Mouse (Mus musculus): ENCODE data around the gene Syde2. TPM values are rescaled to one million over a fixed set of nuclear protein-coding genes. Genes with fewer than 3 reads are reported as not detected.

Syde2 gene
- total and polyA plus RNA-seq, 3 experiments: 0.10 to 0.30 TPM; not detected in 1

DNA sequence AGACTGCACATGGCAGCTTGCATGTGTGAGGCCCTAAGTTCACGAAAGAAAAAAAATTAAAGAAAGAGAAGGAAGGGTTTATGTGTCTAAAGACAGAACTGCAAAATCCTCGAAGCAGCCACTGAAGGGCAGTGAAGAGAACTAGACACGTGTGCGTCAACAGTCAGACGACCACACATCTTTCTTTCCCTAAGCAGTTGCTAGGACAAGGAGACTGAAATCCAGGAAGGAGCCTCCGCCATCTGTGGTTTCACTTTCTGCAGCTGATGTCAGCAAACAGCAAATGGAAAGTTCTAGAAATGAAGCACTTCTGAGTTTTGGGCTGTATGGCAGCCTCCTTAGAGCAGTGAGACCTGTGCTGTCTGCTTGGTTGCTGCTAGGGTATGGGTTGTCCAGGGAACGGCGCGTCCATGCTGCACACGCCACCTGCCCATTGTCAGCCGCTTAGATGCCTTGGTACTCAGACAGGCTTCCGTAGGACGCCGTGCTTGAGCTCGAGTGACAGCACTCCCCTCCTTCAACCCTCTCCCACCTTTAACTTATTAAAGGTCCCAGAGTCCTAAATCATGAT, 71.8 kb downstream of the Syde2 start (continued):
- TF ChIP-seq ZNF384 (IDR thresholded peaks at IDR 0.05; ENCODE audit: low read depth, low read length) (peak; percentile 59), ELF1 (IDR thresholded peaks at IDR 0.05; ENCODE audit: low read depth, low read length) (peak; percentile 56), GABPA (IDR thresholded peaks at IDR 0.05; ENCODE audit: insufficient replicate concordance, low read depth, low read length) (no peak)

DNA sequence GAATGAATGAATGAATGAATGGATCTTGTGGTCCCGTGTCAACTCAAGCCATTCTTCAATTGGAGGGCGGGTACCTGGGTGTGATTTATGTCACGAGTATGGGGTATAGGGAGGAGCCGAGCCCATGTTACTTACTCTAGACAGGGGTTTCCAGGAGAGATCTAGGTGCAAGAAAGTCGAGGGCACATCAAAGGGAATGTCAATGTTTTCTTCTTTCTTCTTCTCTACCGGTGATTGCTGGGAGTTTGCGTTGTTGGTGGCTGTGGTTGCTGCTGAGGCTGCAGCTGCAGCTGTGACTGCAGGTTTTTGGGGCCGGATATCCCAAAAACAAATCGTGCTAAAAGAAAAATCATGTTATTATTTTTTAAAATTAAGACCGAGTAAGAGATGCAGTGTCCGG, 75.5 kb downstream of the Syde2 start:
- no peak for TF ChIP-seq KAT2A (IDR thresholded peaks at IDR 0.05; ENCODE audit: insufficient replicate concordance, low read length)
- H3K4me1 ChIP-seq (ENCODE audit: control insufficient read depth in 1 of 2, insufficient read depth in 2 of 2): peaks cover 2 to 15% of the 10 kb centered on the region in 2 experiments
- dilution Hi-C loops (cut with MboI; ENCODE audit: extremely low pct_ligation_motif_present, extremely low pct_unique_long_range_greater_than_20kb, low sequenced_read_pairs): no loop called here
- no peaks in the 10 kb centered on the region for H3K36me3 ChIP-seq (replicated peaks in 1 of 2; ENCODE audit: control insufficient read depth in 1 of 2, insufficient read depth in 1 of 2, low read length in 1 of 2)
- no peak overlapping the region for H3K27ac ChIP-seq (ENCODE audit: insufficient read depth, low read depth)
- in situ Hi-C loops (cut with MboI; ENCODE audit: low pct_ligation_motif_present, low pct_unique_long_range_greater_than_20kb, low sequenced_read_pairs): loop anchor here (10.0 kb wide), 1 partner anchor 52 kb away; the partner anchor contains the start of gene Mcoln3
- H3K27me3 ChIP-seq (replicated peaks): no peaks in the 10 kb centered on the region
- DNase-seq (ENCODE audit: extremely low read depth): no peak
- H3K9ac ChIP-seq (ENCODE audit: insufficient read depth, low read depth): no peak overlapping the region
- no peak overlapping the region for H3K4me3 ChIP-seq (replicated peaks in 1 of 3; ENCODE audit: low read depth in 2 of 3, low read length in 2 of 3, poor library complexity in 1 of 3)
- H3K4me2 ChIP-seq (ENCODE audit: insufficient read depth, low read depth, poor library complexity, severe bottlenecking): no peak overlapping the region
- H3K9me3 ChIP-seq (replicated peaks; ENCODE audit: low read length): no peaks in the 10 kb centered on the region
- no peaks in the 10 kb centered on the region for H3K79me2 ChIP-seq (replicated peaks; ENCODE audit: control insufficient read depth, extremely low read depth, insufficient read depth, poor library complexity, severe bottlenecking)

DNA sequence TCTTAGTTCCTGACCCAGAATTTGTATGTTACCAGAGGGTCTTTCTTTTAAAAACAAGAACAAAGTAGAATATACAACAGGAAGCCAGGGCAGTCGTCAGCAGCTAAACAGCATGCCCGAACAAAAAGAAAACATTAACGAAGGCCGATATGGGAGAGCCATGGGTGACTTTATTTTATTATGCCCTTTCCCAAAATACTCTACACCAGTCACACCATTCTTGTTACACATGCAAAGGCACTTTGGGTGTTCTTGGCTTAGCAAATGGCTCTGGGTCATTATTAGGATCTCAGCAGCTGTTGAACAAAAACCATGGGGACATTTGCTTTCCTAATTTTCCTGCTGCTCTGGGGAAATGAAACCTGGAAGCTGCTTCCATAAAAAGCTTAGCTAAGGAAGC, 81.6 kb downstream of the Syde2 start:
- H3K36me3 ChIP-seq (replicated peaks in 1 of 2; ENCODE audit: control insufficient read depth in 1 of 2, insufficient read depth in 1 of 2, low read length in 1 of 2): no peaks in the 10 kb centered on the region
- TF ChIP-seq CTCF (conservative IDR thresholded peaks at IDR 0.05 in 1 of 2, IDR thresholded peaks at IDR 0.05 in 1 of 2; ENCODE audit: low read depth in 2 of 2, low read length in 2 of 2) (no peak), NRF1 (IDR thresholded peaks at IDR 0.05; ENCODE audit: low read depth, low read length) (no peak), MAX (IDR thresholded peaks at IDR 0.05; ENCODE audit: low read length) (no peak), EP300 (IDR thresholded peaks at IDR 0.05; ENCODE audit: low read length) (no peak), NELFE (IDR thresholded peaks at IDR 0.05; ENCODE audit: low read depth, low read length) (no peak), SMC3 (IDR thresholded peaks at IDR 0.05; ENCODE audit: low read depth, low read length) (no peak), E2F4 (IDR thresholded peaks at IDR 0.05; ENCODE audit: insufficient replicate concordance, low read depth, low read length) (no peak), PAX5 (IDR thresholded peaks at IDR 0.05; ENCODE audit: low read length) (no peak), BHLHE40 (IDR thresholded peaks at IDR 0.05; ENCODE audit: low read depth, low read length) (no peak), MAFK (IDR thresholded peaks at IDR 0.05; ENCODE audit: insufficient replicate concordance, low read length) (no peak), ZMIZ1 (IDR thresholded peaks at IDR 0.05; ENCODE audit: low read depth, low read length) (no peak), SIN3A (IDR thresholded peaks at IDR 0.05; ENCODE audit: low read length) (no peak), ZNF384 (IDR thresholded peaks at IDR 0.05; ENCODE audit: low read depth, low read length) (no peak), ZC3H11A (IDR thresholded peaks at IDR 0.05; ENCODE audit: low read depth, low read length) (no peak)
- no peak overlapping the region for H3K27ac ChIP-seq (ENCODE audit: insufficient read depth, low read depth)
- H3K79me2 ChIP-seq (replicated peaks; ENCODE audit: control insufficient read depth, extremely low read depth, insufficient read depth, poor library complexity, severe bottlenecking): no peaks in the 10 kb centered on the region
- no peak overlapping the region for H3K4me3 ChIP-seq (replicated peaks in 1 of 3; ENCODE audit: low read depth in 2 of 3, low read length in 2 of 3, poor library complexity in 1 of 3)
- dilution Hi-C loops (cut with MboI; ENCODE audit: extremely low pct_ligation_motif_present, extremely low pct_unique_long_range_greater_than_20kb, low sequenced_read_pairs) (no loop called here), in situ Hi-C loops (cut with MboI; ENCODE audit: low pct_ligation_motif_present, low pct_unique_long_range_greater_than_20kb, low sequenced_read_pairs) (loop anchor here (10.0 kb wide), 1 partner anchor 46 kb away; the partner anchor contains the start of gene Mcoln3)
- H3K9ac ChIP-seq (ENCODE audit: insufficient read depth, low read depth): no peak overlapping the region
- no peak for DNase-seq (ENCODE audit: extremely low read depth)
- no peaks in the 10 kb centered on the region for H3K27me3 ChIP-seq (replicated peaks)
- no peak overlapping the region for H3K4me2 ChIP-seq (ENCODE audit: insufficient read depth, low read depth, poor library complexity, severe bottlenecking)
- H3K4me1 ChIP-seq (ENCODE audit: control insufficient read depth in 1 of 2, insufficient read depth in 2 of 2): peaks cover 0 to 7% of the 10 kb centered on the region in 2 experiments; a peak in 1 of 4 replicates
- no peaks in the 10 kb centered on the region for H3K9me3 ChIP-seq (replicated peaks; ENCODE audit: low read length)

Other genes with a start within 250 kb of the Syde2 start
- gene Ddah1, start 229.2 kb upstream of the Syde2 start, total RNA-seq (2012; rRNA removed): not detected in 2 replicates
- not detected in 2 replicates for gene Ddah1, start 229.2 kb upstream of the Syde2 start, total RNA-seq (2014; rRNA removed)
- not detected in 2 replicates for gene Ddah1, start 229.2 kb upstream of the Syde2 start, polyA plus RNA-seq (2012; ENCODE audit: insufficient read length, low read depth)
- 68.8 and 73.6 TPM in 2 replicates for gene Bcl10, start 65.1 kb upstream of the Syde2 start, total RNA-seq (2012; rRNA removed)
- 166 and 177 TPM in 2 replicates for gene Bcl10, start 65.1 kb upstream of the Syde2 start, total RNA-seq (2014; rRNA removed)
- gene Bcl10, start 65.1 kb upstream of the Syde2 start, polyA plus RNA-seq (2012; ENCODE audit: insufficient read length, low read depth): 79.0 and 103 TPM in 2 replicates
- gene 2410004B18Rik, start 49.9 kb upstream of the Syde2 start, total RNA-seq (2012; rRNA removed): 51.9 and 77.1 TPM in 2 replicates
- 123 and 155 TPM in 2 replicates for gene 2410004B18Rik, start 49.9 kb upstream of the Syde2 start, total RNA-seq (2014; rRNA removed)
- 130 and 138 TPM in 2 replicates for gene 2410004B18Rik, start 49.9 kb upstream of the Syde2 start, polyA plus RNA-seq (2012; ENCODE audit: insufficient read length, low read depth)
- gene Wdr63, start 120.3 kb downstream of the Syde2 start, total RNA-seq (2012; rRNA removed): not detected in 2 replicates
- gene Wdr63, start 120.3 kb downstream of the Syde2 start, total RNA-seq (2014; rRNA removed): not detected in 2 replicates
- not detected in 2 replicates for gene Wdr63, start 120.3 kb downstream of the Syde2 start, polyA plus RNA-seq (2012; ENCODE audit: insufficient read length, low read depth)
- 7.2 and 11.3 TPM in 2 replicates for gene Mcoln3, start 129.6 kb downstream of the Syde2 start, total RNA-seq (2012; rRNA removed)
- 5.3 and 6.4 TPM in 2 replicates for gene Mcoln3, start 129.6 kb downstream of the Syde2 start, total RNA-seq (2014; rRNA removed)
- 5.2 and 7.2 TPM in 2 replicates for gene Mcoln3, start 129.6 kb downstream of the Syde2 start, polyA plus RNA-seq (2012; ENCODE audit: insufficient read length, low read depth)
- 32.0 and 43.8 TPM in 2 replicates for gene Mcoln2, start 162.0 kb downstream of the Syde2 start, total RNA-seq (2012; rRNA removed)
- gene Mcoln2, start 162.0 kb downstream of the Syde2 start, total RNA-seq (2014; rRNA removed): 31.0 and 35.8 TPM in 2 replicates
- 34.9 and 35.1 TPM in 2 replicates for gene Mcoln2, start 162.0 kb downstream of the Syde2 start, polyA plus RNA-seq (2012; ENCODE audit: insufficient read length, low read depth)
- not detected in 2 replicates for gene Lpar3, start 233.1 kb downstream of the Syde2 start, total RNA-seq (2012; rRNA removed)
- not detected in 2 replicates for gene Lpar3, start 233.1 kb downstream of the Syde2 start, total RNA-seq (2014; rRNA removed)
- not detected in 2 replicates for gene Lpar3, start 233.1 kb downstream of the Syde2 start, polyA plus RNA-seq (2012; ENCODE audit: insufficient read length, low read depth)

All from CH12.LX (cell line).